Mouse (Mus musculus) embryonic facial prominence, embryonic 13.5 days (tissue): ENCODE data around the gene Car7. TPM values are rescaled to one million over a fixed set of nuclear protein-coding genes. Genes with fewer than 3 reads are reported as not detected.
"Not testable (repeated sequence)": the region's sequence is repeated elsewhere in the genome, so short reads cannot be mapped to it uniquely, and the experiment has no call there.

Source experiments
- ATAC-seq: fragments of 200-750 bp; cut with Nextera tagmentation; 2 replicates; pipeline ENCODE4 v1.8.0; 2017; ENCODE audit warnings: low read depth; ENCODE audit not compliant: insufficient number of reproducible peaks, insufficient read depth, low FRiP score, low TSS enrichment
- H3K27ac ChIP-seq: fragments of 300-500 bp; sonication (generic); 2 replicates; pipeline ENCODE4 v1.5.1; 2015; ENCODE audit warnings: moderate library complexity, mild to moderate bottlenecking, inconsistent platforms
- H3K27me3 ChIP-seq: fragments of 300-500 bp; sonication (generic); 2 replicates; pipeline ENCODE4 v1.6.1; 2015; ENCODE audit warnings: mild to moderate bottlenecking, inconsistent platforms
- H3K36me3 ChIP-seq: fragments of 300-500 bp; sonication (generic); 2 replicates; pipeline ENCODE4 v1.6.1; 2015; ENCODE audit warnings: mild to moderate bottlenecking, inconsistent platforms
- H3K4me1 ChIP-seq: fragments of 300-500 bp; sonication (generic); 2 replicates; pipeline ENCODE4 v1.6.1; 2015; ENCODE audit warnings: inconsistent platforms
- H3K4me2 ChIP-seq: fragments of 300-500 bp; sonication (generic); 2 replicates; pipeline ENCODE4 v1.6.1; 2015; ENCODE audit warnings: moderate library complexity, mild to moderate bottlenecking, inconsistent platforms
- H3K4me3 ChIP-seq: fragments of 300-500 bp; sonication (generic); 2 replicates; pipeline ENCODE4 v1.5.1; 2015; ENCODE audit warnings: mild to moderate bottlenecking, inconsistent platforms
- H3K9ac ChIP-seq: fragments of 300-500 bp; sonication (generic); 2 replicates; pipeline ENCODE4 v1.6.1; 2015; ENCODE audit warnings: mild to moderate bottlenecking, inconsistent platforms
- H3K9me3 ChIP-seq: fragments of 300-500 bp; sonication (generic); 2 replicates; pipeline ENCODE4 v1.6.1; 2016; ENCODE audit warnings: inconsistent platforms
- WGBS: fragments of 180-500 bp; shearing (Covaris S2); methylation state at CpG from one replicate; pipeline ENCODE4 v1.1.7; 2015; ENCODE audit warnings: mixed read lengths; 5-methylcytosine and 5-hydroxymethylcytosine counted together
- polyA plus RNA-seq: library from polyadenylated mRNA; unstranded; fragments of >200 nt; fragmentation: Nextera tagmentation; extraction: Ambion mirVana; gene quantifications from 2 replicates; pipeline ENCODE4 v1.2.1, GENCODE M21; 2015

The Car7 gene
- polyA plus RNA-seq, 1 experiment from 2014 or later: 1.8 TPM

GRCm38 (mm10) chr8:104570436-104571343 is 36.2 kb downstream of the Car7 start:
- H3K4me1 ChIP-seq: no peaks in the 10 kb centered on the region
- H3K9ac ChIP-seq: peak overlapping the region; percentile 64; the same call in 1 of the 2 replicates
- no peak overlapping the region for H3K27ac ChIP-seq
- 6% methylated on average over 26 of the region's 26 CpGs for WGBS
- H3K27me3 ChIP-seq: no peaks in the 10 kb centered on the region; the same call in 1 of the 2 replicates
- no peaks in the 10 kb centered on the region for H3K9me3 ChIP-seq
- H3K36me3 ChIP-seq: no peaks in the 10 kb centered on the region
- 0 out of 2 replicates have a peak, but pooled peaks have one; percentile 37 for ATAC-seq
- peak overlapping the region; percentile 46 for H3K4me3 ChIP-seq
- H3K4me2 ChIP-seq: peak overlapping the region; percentile 77

- H3K9me3 ChIP-seq: no peaks in the 10 kb centered on the region
- ATAC-seq: no peak
- no peaks in the 10 kb centered on the region for H3K4me1 ChIP-seq
- 88% methylated on average over 3 of the region's 3 CpGs for WGBS
- H3K27me3 ChIP-seq: no peaks in the 10 kb centered on the region; the same call in 1 of the 2 replicates
- no peak overlapping the region for H3K9ac ChIP-seq
- no peak overlapping the region for H3K4me2 ChIP-seq
- H3K36me3 ChIP-seq: no peaks in the 10 kb centered on the region
- no peak overlapping the region for H3K4me3 ChIP-seq
- H3K27ac ChIP-seq: no peak overlapping the region
Measured at GRCm38 (mm10) chr8:104576820-104577219, 42.3 kb downstream of the Car7 start.

GRCm38 (mm10) chr8:104577606-104578005 is 43.1 kb downstream of the Car7 start:
- 78% methylated on average over 17 of the region's 17 CpGs for WGBS
- H3K9ac ChIP-seq, H3K4me2 ChIP-seq, H3K9me3 ChIP-seq, H3K4me1 ChIP-seq, H3K36me3 ChIP-seq, H3K27me3 ChIP-seq, H3K27ac ChIP-seq, ATAC-seq, H3K4me3 ChIP-seq: not testable (repeated sequence)

GRCm38 (mm10) chr8:104584522-104584921 is 50.0 kb downstream of the Car7 start:
- H3K27ac ChIP-seq: no peak overlapping the region
- no peaks in the 10 kb centered on the region for H3K4me1 ChIP-seq
- no peaks in the 10 kb centered on the region for H3K27me3 ChIP-seq
- no peak for ATAC-seq
- no peak overlapping the region for H3K4me2 ChIP-seq
- 55% methylated on average over 1 of the region's 1 CpGs for WGBS
- no peaks in the 10 kb centered on the region for H3K9me3 ChIP-seq
- no peak overlapping the region for H3K4me3 ChIP-seq
- no peak overlapping the region for H3K9ac ChIP-seq
- no peaks in the 10 kb centered on the region for H3K36me3 ChIP-seq

GRCm38 (mm10) chr8:104590284-104590683 is 55.8 kb downstream of the Car7 start:
- no peak for ATAC-seq
- 93% methylated on average over 3 of the region's 3 CpGs for WGBS
- Histone ChIP-seq H3K4me2 (no peak overlapping the region), H3K27me3 (no peaks in the 10 kb centered on the region), H3K4me3 (no peak overlapping the region), H3K36me3 (peaks cover 18% of the 10 kb centered on the region), H3K4me1 (peaks cover 11% of the 10 kb centered on the region), H3K27ac (0 out of 2 replicates have a peak overlapping the region, but pooled peaks have one; percentile 16), H3K9ac (no peak overlapping the region), H3K9me3 (no peaks in the 10 kb centered on the region)

- Histone ChIP-seq H3K9ac (peak within 1 kb of the TSS; percentile 81), H3K36me3 (peaks cover 27% of the 10 kb centered on the region), H3K4me1 (peaks cover 11% of the 10 kb centered on the region), H3K9me3 (no peaks in the 10 kb centered on the region), H3K4me3 (peak within 1 kb of the TSS; percentile 67), H3K27me3 (no peaks in the 10 kb centered on the region), H3K4me2 (peak within 1 kb of the TSS; percentile 89), H3K27ac (peak within 1 kb of the TSS; percentile 89)
- ATAC-seq: peak; percentile 96
- under 1% methylated on average over 44 of the region's 44 CpGs for WGBS
Measured at GRCm38 (mm10) chr8:104591133-104591834, 56.8 kb downstream of the Car7 start, which contains the start of gene Pdp2. Gene Pdp2 (plus strand): TSS chr8:104591451.

GRCm38 (mm10) chr8:104591856-104592255 is 57.4 kb downstream of the Car7 start:
- peak overlapping the region; percentile 89 for H3K27ac ChIP-seq
- H3K9me3 ChIP-seq: no peaks in the 10 kb centered on the region
- H3K4me3 ChIP-seq: peak overlapping the region; percentile 67
- H3K4me1 ChIP-seq: peaks cover 11% of the 10 kb centered on the region
- no peak for ATAC-seq
- no peaks in the 10 kb centered on the region for H3K27me3 ChIP-seq
- H3K4me2 ChIP-seq: peak overlapping the region; percentile 89
- peak overlapping the region; percentile 81 for H3K9ac ChIP-seq
- 2% methylated on average over 9 of the region's 9 CpGs for WGBS
- peaks cover 32% of the 10 kb centered on the region for H3K36me3 ChIP-seq

GRCm38 (mm10) chr8:104592566-104592965 is 58.1 kb downstream of the Car7 start:
- H3K4me2 ChIP-seq: peak overlapping the region; percentile 89
- ATAC-seq: no peak
- H3K9ac ChIP-seq: no peak overlapping the region
- H3K4me1 ChIP-seq: peaks cover 11% of the 10 kb centered on the region
- no peaks in the 10 kb centered on the region for H3K27me3 ChIP-seq
- H3K4me3 ChIP-seq: no peak overlapping the region
- H3K36me3 ChIP-seq: peaks cover 32% of the 10 kb centered on the region
- 68% methylated on average over 6 of the region's 6 CpGs for WGBS
- no peak overlapping the region for H3K27ac ChIP-seq
- no peaks in the 10 kb centered on the region for H3K9me3 ChIP-seq

GRCm38 (mm10) chr8:104593536-104594325 is 59.2 kb downstream of the Car7 start:
- Histone ChIP-seq H3K4me1 (peaks cover 11% of the 10 kb centered on the region), H3K27ac (no peak overlapping the region), H3K36me3 (peaks cover 32% of the 10 kb centered on the region), H3K9ac (no peak overlapping the region), H3K4me3 (no peak overlapping the region), H3K9me3 (no peaks in the 10 kb centered on the region), H3K4me2 (no peak overlapping the region), H3K27me3 (no peaks in the 10 kb centered on the region)
- WGBS: 94% methylated on average over 31 of the region's 31 CpGs
- ATAC-seq: no peak

- 95% methylated on average over 19 of the region's 19 CpGs for WGBS
- Histone ChIP-seq H3K4me2 (no peak overlapping the region), H3K4me3 (no peak overlapping the region), H3K9ac (no peak overlapping the region), H3K27ac (no peak overlapping the region), H3K36me3 (peaks cover 32% of the 10 kb centered on the region), H3K4me1 (peaks cover 11% of the 10 kb centered on the region), H3K9me3 (no peaks in the 10 kb centered on the region), H3K27me3 (no peaks in the 10 kb centered on the region)
- ATAC-seq: no peak
Measured at GRCm38 (mm10) chr8:104594611-104595362, 60.3 kb downstream of the Car7 start.
